Mouse (Mus musculus) liver, postnatal 0 days (tissue): ENCODE data around the gene Zan. TPM values are rescaled to one million over a fixed set of nuclear protein-coding genes. Genes with fewer than 3 reads are reported as not detected.
A peak's percentile ranks its signal among the peaks of the same experiment; 100 is the strongest.

ENCODE experiments used
- ATAC-seq: fragments of 200-750 bp; cut with Nextera tagmentation; 2 replicates; pipeline ENCODE4 v1.8.0; 2017; ENCODE audit warnings: mild to moderate bottlenecking, moderate library complexity
- DNase-seq: peaks from one replicate; pipeline ENCODE4 v3.0.0-alpha.2; 2016
- H3K27ac ChIP-seq: fragments of 300-500 bp; sonication (generic); 2 replicates; pipeline ENCODE4 v1.5.1; 2014; ENCODE audit warnings: antibody characterized with exemption, moderate library complexity, mild to moderate bottlenecking, low read depth
- H3K27me3 ChIP-seq: fragments of 300-500 bp; sonication (generic); 2 replicates; pipeline ENCODE4 v1.6.1; 2014; ENCODE audit warnings: low read length, control low read depth, mixed read lengths; ENCODE audit not compliant: insufficient read depth
- H3K36me3 ChIP-seq: fragments of 300-500 bp; sonication (generic); replicated peaks from 2 replicates; pipeline ENCODE4 v1.6.1; 2014; ENCODE audit warnings: mild to moderate bottlenecking, control low read depth, low read length, moderate library complexity, mixed read lengths; ENCODE audit not compliant: insufficient read depth
- H3K4me1 ChIP-seq: fragments of 300-500 bp; sonication (generic); 2 replicates; pipeline ENCODE4 v1.6.1; 2014; ENCODE audit warnings: antibody characterized with exemption, mild to moderate bottlenecking, control low read depth; ENCODE audit not compliant: insufficient read depth
- H3K4me2 ChIP-seq: fragments of 300-500 bp; sonication (generic); 2 replicates; pipeline ENCODE4 v1.6.1; 2014; ENCODE audit warnings: low read depth, mild to moderate bottlenecking, low read length, moderate library complexity, mixed read lengths
- H3K4me3 ChIP-seq: fragments of 300-500 bp; sonication (generic); 2 replicates; pipeline ENCODE4 v1.5.1; 2014; ENCODE audit warnings: low read depth, low read length
- H3K9ac ChIP-seq: fragments of 300-500 bp; sonication (generic); replicated peaks from 2 replicates; pipeline ENCODE4 v1.6.1; 2014; ENCODE audit warnings: mild to moderate bottlenecking, moderate library complexity
- H3K9me3 ChIP-seq: fragments of 300-500 bp; sonication (generic); 2 replicates; pipeline ENCODE4 v1.6.1; 2016; ENCODE audit warnings: mild to moderate bottlenecking, control low read depth, low read length, mixed read lengths
- CTCF ChIP-seq: sonication (generic); IDR thresholded peaks from 2 replicates; pipeline ENCODE4 v1.5.1; 2016; ENCODE audit warnings: antibody characterized with exemption, low read depth
- EP300 ChIP-seq: IDR thresholded peaks from 2 replicates; pipeline ENCODE4 v1.6.1; 2016; ENCODE audit warnings: antibody characterized with exemption, low read depth, mild to moderate bottlenecking
- WGBS: fragments of 180-500 bp; shearing (Covaris S2); extraction: QIAGEN DNeasy Blood & Tissue Kit; methylation state at CpG from one replicate; pipeline ENCODE4 v1.1.7; 2014; ENCODE audit not compliant: insufficient replicate concordance; 5-methylcytosine and 5-hydroxymethylcytosine counted together
- polyA plus RNA-seq: library from polyadenylated mRNA; unstranded; fragments of >200 nt; fragmentation: Nextera tagmentation; extraction: Ambion mirVana; gene quantifications from 2 replicates; pipeline ENCODE4 v1.2.1, GENCODE M21; 2015

Zan gene
- polyA plus RNA-seq, 1 experiment from 2014 or later = 0.06 TPM

DNA sequence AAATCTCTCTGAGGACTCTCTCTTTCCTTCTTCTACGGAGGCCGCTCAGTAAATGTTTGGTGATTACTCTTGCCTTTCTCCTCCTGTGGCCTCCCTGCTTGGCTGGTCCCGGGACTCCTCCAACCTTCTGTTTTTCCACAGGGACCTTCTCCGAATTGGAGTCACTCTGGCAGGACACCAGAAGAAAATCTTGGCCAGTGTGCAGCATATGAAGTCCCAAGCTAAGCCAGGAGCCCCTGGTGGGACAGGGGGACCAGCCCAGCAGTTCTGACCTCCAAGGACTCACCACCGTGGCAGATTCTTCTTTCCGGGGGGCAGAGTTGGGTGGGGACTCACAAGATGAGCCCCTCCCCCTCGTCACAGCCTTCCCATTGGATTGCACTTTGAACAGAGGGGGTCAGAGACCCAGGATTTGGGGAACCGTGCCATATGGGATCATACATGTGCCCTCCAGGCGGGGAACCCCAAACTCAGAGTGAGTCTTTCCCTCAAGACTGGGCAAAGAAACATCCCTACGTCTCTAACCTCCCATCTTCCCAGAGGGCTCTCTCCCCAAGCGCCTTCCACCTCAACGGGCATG is 103.4 kb downstream of the Zan start:
- Histone ChIP-seq H3K36me3 (peaks cover 35% of the 10 kb centered on the region), H3K27ac (no peak overlapping the region), H3K4me1 (0 out of 2 replicates have a peak, but pooled peaks cover 7% of the 10 kb centered on the region), H3K4me3 (no peak overlapping the region), H3K9ac (no peak overlapping the region; the same call in 1 of the 2 replicates), H3K27me3 (no peaks in the 10 kb centered on the region), H3K9me3 (no peaks in the 10 kb centered on the region), H3K4me2 (no peak overlapping the region)
- DNase-seq = no peak
- 71% methylated on average over 12 of the region's 12 CpGs for WGBS
- no peak for ATAC-seq
- no peak for TF ChIP-seq CTCF

DNA sequence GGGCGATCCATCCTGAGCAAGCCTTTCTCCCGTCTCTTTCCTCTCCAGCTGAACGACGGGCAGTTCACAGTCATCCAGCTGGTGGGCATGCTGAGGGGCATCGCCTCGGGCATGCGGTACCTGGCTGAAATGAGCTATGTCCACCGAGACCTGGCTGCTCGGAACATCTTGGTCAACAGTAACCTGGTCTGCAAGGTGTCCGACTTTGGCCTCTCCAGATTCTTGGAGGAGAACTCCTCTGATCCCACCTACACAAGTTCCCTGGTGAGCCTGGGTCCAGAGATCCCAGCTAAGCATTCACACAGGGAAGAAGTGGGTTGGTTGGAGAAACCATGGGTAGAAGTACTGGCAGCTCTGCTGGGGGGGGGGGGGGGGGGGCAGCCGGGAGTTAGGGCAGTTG is 107.2 kb downstream of the Zan start:
- ATAC-seq = no peak
- TF ChIP-seq CTCF = no peak
- no peak for TF ChIP-seq EP300
- H3K9ac ChIP-seq = no peak overlapping the region
- H3K4me3 ChIP-seq = no peak overlapping the region
- no peaks in the 10 kb centered on the region for H3K9me3 ChIP-seq
- H3K4me1 ChIP-seq = no peaks in the 10 kb centered on the region
- peaks cover 52% of the 10 kb centered on the region for H3K36me3 ChIP-seq
- no peak for DNase-seq
- H3K4me2 ChIP-seq = no peak overlapping the region
- no peaks in the 10 kb centered on the region for H3K27me3 ChIP-seq
- no peak overlapping the region for H3K27ac ChIP-seq
- WGBS = 86% methylated on average over 10 of the region's 11 CpGs

DNA sequence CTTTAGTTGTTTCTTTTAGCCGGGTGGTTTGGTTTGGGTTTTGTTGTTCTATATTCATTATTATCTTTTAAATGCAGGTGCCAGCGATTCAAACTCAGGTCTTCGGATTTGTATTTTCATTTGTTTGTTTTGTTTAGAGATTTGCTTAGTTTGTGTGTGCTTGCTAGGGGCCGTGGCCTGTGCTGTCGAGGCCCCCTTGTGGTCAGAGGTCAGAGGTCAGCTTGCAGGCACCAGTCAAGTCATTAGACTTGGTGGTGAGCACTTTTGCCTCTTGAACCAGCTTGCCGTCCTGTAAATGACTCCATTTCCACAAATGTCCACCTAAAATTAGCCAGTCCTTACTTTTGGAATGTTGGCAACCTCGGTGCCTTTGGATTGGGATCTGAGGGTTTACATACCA is 118.5 kb downstream of the Zan start:
- Histone ChIP-seq H3K27me3 (no peaks in the 10 kb centered on the region), H3K36me3 (peaks cover 32% of the 10 kb centered on the region), H3K4me2 (no peak overlapping the region), H3K4me3 (no peak overlapping the region), H3K4me1 (no peaks in the 10 kb centered on the region), H3K9ac (no peak overlapping the region), H3K27ac (no peak overlapping the region; the same call in 1 of the 2 replicates), H3K9me3 (no peaks in the 10 kb centered on the region)
- WGBS = 38% methylated on average over 7 of the region's 7 CpGs
- TF ChIP-seq CTCF = peak; percentile 49
- TF ChIP-seq EP300 = no peak
- DNase-seq (peak; percentile 25), ATAC-seq (no peak)

DNA sequence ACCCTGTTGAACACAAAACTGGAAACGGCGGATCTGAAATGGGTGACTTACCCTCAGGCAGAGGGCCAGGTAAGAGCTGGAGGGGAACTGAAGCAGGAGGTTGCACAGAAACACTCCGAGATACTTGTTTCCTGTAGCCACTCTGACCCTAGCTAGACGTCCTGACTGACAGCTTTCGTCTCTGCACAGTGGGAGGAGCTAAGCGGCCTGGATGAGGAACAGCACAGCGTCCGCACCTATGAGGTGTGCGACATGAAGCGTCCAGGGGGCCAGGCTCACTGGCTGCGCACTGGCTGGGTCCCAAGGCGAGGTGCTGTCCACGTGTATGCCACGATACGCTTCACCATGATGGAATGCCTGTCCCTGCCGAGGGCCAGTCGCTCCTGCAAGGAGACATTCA is 122.8 kb downstream of the Zan start:
- no peak overlapping the region for H3K4me2 ChIP-seq
- TF ChIP-seq EP300 = no peak
- TF ChIP-seq CTCF = no peak

GRCm38 (mm10) chr5:137352011-137352975 is 124.6 kb downstream of the Zan start:
- Histone ChIP-seq H3K27ac (peak overlapping the region; percentile 40; the same call in 1 of the 2 replicates), H3K9ac (peak overlapping the region; percentile 74; the same call in 1 of the 2 replicates), H3K27me3 (peaks cover 37% of the 10 kb centered on the region), H3K4me3 (peak overlapping the region; percentile 59), H3K4me1 (peaks cover 6% of the 10 kb centered on the region; the same call in 1 of the 2 replicates), H3K9me3 (no peaks in the 10 kb centered on the region), H3K4me2 (peak overlapping the region; percentile 74), H3K36me3 (peaks cover 4% of the 10 kb centered on the region)
- WGBS = 37% methylated on average over 16 of the region's 16 CpGs
- ATAC-seq (no peak), DNase-seq (no peak)
- TF ChIP-seq CTCF (no peak), EP300 (no peak)

More for the DNA sequence above, 122.8 kb downstream of the Zan start:
- Histone ChIP-seq H3K27ac (no peak overlapping the region), H3K4me1 (peaks cover 6% of the 10 kb centered on the region; the same call in 1 of the 2 replicates), H3K4me3 (no peak overlapping the region), H3K9ac (no peak overlapping the region), H3K27me3 (peaks cover 22% of the 10 kb centered on the region), H3K36me3 (peaks cover 7% of the 10 kb centered on the region), H3K9me3 (no peaks in the 10 kb centered on the region)
- no peak for DNase-seq
- no peak for ATAC-seq
- 73% methylated on average over 17 of the region's 17 CpGs for WGBS

GRCm38 (mm10) chr5:137351394-137351793 is 125.5 kb downstream of the Zan start:
- peak overlapping the region; percentile 74 for H3K4me2 ChIP-seq
- TF ChIP-seq EP300 = no peak
- TF ChIP-seq CTCF = no peak
- H3K4me1 ChIP-seq = peaks cover 13% of the 10 kb centered on the region
- no peaks in the 10 kb centered on the region for H3K9me3 ChIP-seq
- H3K4me3 ChIP-seq = peak overlapping the region; percentile 59
- peaks cover 3% of the 10 kb centered on the region; the same call in 1 of the 2 replicates for H3K36me3 ChIP-seq
- peak overlapping the region; percentile 74; the same call in 1 of the 2 replicates for H3K9ac ChIP-seq
- WGBS = 47% methylated on average over 4 of the region's 4 CpGs
- DNase-seq = no peak
- H3K27ac ChIP-seq = peak overlapping the region; percentile 40; the same call in 1 of the 2 replicates
- no peak for ATAC-seq
- H3K27me3 ChIP-seq = peaks cover 37% of the 10 kb centered on the region
